In the genomic region with DNA sequence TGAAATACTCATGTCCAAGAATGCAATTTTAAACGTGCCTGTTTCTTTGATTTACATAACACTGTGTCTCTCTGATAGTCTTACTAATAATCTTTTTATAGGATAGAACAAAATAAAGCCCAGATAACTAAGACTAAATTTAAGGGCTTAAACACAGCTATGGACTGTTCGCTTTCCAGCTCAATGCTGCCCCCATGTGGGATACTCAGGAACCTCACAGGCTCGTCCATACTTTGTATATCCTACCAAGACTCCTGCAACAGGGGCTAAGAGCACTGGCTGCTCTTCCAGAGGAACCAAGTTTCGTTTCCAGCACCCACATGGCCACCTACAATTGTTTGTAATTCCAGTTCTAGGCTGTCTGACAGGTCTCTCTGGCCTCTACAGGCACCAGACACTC, we compare ENCODE assay signal across 8 mouse cellular contexts. TPM values are rescaled to one million over a fixed set of nuclear protein-coding genes. Genes with fewer than 3 reads are reported as not detected.
DNase-seq lines count a peak whose midpoint lies in the region; ATAC-seq and TF ChIP-seq lines count a peak whose summit lies in the region.

No protein-coding gene starts in this region.

- no peaks in the 10 kb centered on the region for H3K27me3 ChIP-seq in heart, embryonic 11.5 days (ENCODE audit: control insufficient read depth, insufficient read depth, low read length)

- H3K27ac ChIP-seq in heart, embryonic 11.5 days (ENCODE audit: low read depth, low read length) = no peak overlapping the region
- no peak overlapping the region for H3K27ac ChIP-seq in bone marrow, adult 2 months (ENCODE audit: control insufficient read depth, insufficient read depth, low read depth, low read length, poor library complexity)

- no peak overlapping the region for H3K4me3 ChIP-seq in heart, embryonic 11.5 days (ENCODE audit: low read depth, low read length)
- H3K4me3 ChIP-seq in bone marrow, adult 2 months (replicated peaks; ENCODE audit: control insufficient read depth, low read depth, low read length) = no peak overlapping the region

- 32% methylated on average over 4 of the region's 4 CpGs for WGBS in heart, embryonic 11.5 days (ENCODE audit: insufficient replicate concordance)
- WGBS in bone marrow, adult 2 months = 28% methylated on average over 4 of the region's 4 CpGs

- TF ChIP-seq CTCF in bone marrow, adult 2 months (IDR thresholded peaks at IDR 0.05; ENCODE audit: control insufficient read depth, insufficient read depth, low read length) = peak; percentile 66

- peak; percentile 17 to 57 for DNase-seq in heart, adult 18-20 months
- peak; percentile 21 to 62 for DNase-seq in CD8-positive naive resting alpha-beta T cell, adult 2 months (ENCODE audit: low read depth in 2 of 2, low spot score in 2 of 2)
- peak; percentile 65 to 68 for DNase-seq in layer of hippocampus, postnatal 14 days (ENCODE audit: low spot score in 2 of 2)
- peak; percentile 6 for DNase-seq in telencephalon, adult 2 months (ENCODE audit: low read depth, low spot score)

- H3K36me3 ChIP-seq in heart, embryonic 11.5 days (ENCODE audit: control insufficient read depth, insufficient read depth, low read length) = no peaks in the 10 kb centered on the region

- H3K4me1 ChIP-seq in heart, embryonic 11.5 days (ENCODE audit: control insufficient read depth, insufficient read depth, low read length) = no peaks in the 10 kb centered on the region
- no peaks in the 10 kb centered on the region for H3K4me1 ChIP-seq in bone marrow, adult 2 months (ENCODE audit: control insufficient read depth, insufficient read depth, low read length)

- ATAC-seq in heart, embryonic 11.5 days (replicated peaks; ENCODE audit: insufficient number of reproducible peaks, low FRiP score, low TSS enrichment) = no peak
- ATAC-seq in frontal cortex, adult (ENCODE audit: low TSS enrichment) = peak; percentile 50; the same call in 1 of the 2 replicates
- ATAC-seq in megakaryocyte-erythroid progenitor cell, adult 5-6 weeks (replicated peaks; ENCODE audit: low FRiP score, low TSS enrichment, poor library complexity, severe bottlenecking) = peak; percentile 71

- no peak for TF ChIP-seq POLR2A in bone marrow, adult 2 months (IDR thresholded peaks at IDR 0.05; ENCODE audit: borderline replicate concordance, control insufficient read depth, low read depth, low read length)

- no peak overlapping the region for H3K9ac ChIP-seq in heart, embryonic 11.5 days (ENCODE audit: low read depth, low read length)

- H3K4me2 ChIP-seq in heart, embryonic 11.5 days = no peak overlapping the region

- H3K9me3 ChIP-seq in heart, embryonic 11.5 days (replicated peaks; ENCODE audit: control insufficient read depth, low read length) = no peaks in the 10 kb centered on the region

RNA-seq across cellular contexts. Expression of a gene that starts 12.0 kb away (rescaled TPM):
- not detected for total RNA-seq in heart, adult 18-20 months (2021)
- 0.11 TPM in 1 of 2 replicates, not detected in the other for polyA plus RNA-seq in heart, embryonic 11.5 days (2014; fragmentation: Nextera tagmentation; extraction: Ambion mirVana)
- not detected in 2 replicates for polyA plus RNA-seq in bone marrow, adult 2 months (2011; ENCODE audit: insufficient read depth, insufficient read length, low replicate concordance, missing spikeins)
- total RNA-seq in layer of hippocampus, postnatal 14 days (2021) = not detected
- total RNA-seq in megakaryocyte-erythroid progenitor cell, adult 5-6 weeks (2014; fragmentation: Nextera tagmentation) = not detected in 2 replicates
- not detected in 2 replicates for total RNA-seq in megakaryocyte-erythroid progenitor cell, adult 5-6 weeks (2017)

RNA-seq across cellular contexts. Expression of a gene that starts 17.4 kb away (rescaled TPM):
- 1 to 10 TPM; 4.0 to 7.2 TPM for total RNA-seq in heart, adult 18-20 months (2021)
- polyA plus RNA-seq in heart, embryonic 11.5 days (2014; fragmentation: Nextera tagmentation; extraction: Ambion mirVana) = 0.06 TPM in 1 of 2 replicates, not detected in the other
- polyA plus RNA-seq in bone marrow, adult 2 months (2011; ENCODE audit: insufficient read depth, insufficient read length, low replicate concordance, missing spikeins) = 2.0 and 3.5 TPM in 2 replicates
- total RNA-seq in layer of hippocampus, postnatal 14 days (2021) = not detected
- total RNA-seq in megakaryocyte-erythroid progenitor cell, adult 5-6 weeks (2014; fragmentation: Nextera tagmentation) = not detected in 2 replicates
- not detected in 2 replicates for total RNA-seq in megakaryocyte-erythroid progenitor cell, adult 5-6 weeks (2017)

Comparison
In these comparisons a context has a peak if more than half of its experiments do, and no peak if none do; other contexts are left out.
1. DNase-seq: peak in every context shown above with its lines; median percentile 66 in layer of hippocampus, postnatal 14 days; 42 in CD8-positive naive resting alpha-beta T cell, adult 2 months; 37 in heart, adult 18-20 months; 6 in telencephalon, adult 2 months.
2. RNA of a gene that starts 17.4 kb away (total RNA-seq): 4.0 to 7.2 TPM in heart, adult 18-20 months; not detected in layer of hippocampus, postnatal 14 days and not detected in megakaryocyte-erythroid progenitor cell, adult 5-6 weeks; every median in the first group is over 4 times any median in the second.